ENCODE assay signal across 15 mouse cellular contexts in genomic region chr1:130764027-130764461, GRCm38 (mm10). TPM values are rescaled to one million over a fixed set of nuclear protein-coding genes. Genes with fewer than 3 reads are reported as not detected.
DNase-seq lines count a peak whose midpoint lies in the region; ATAC-seq lines count a peak whose summit lies in the region.
"Had no signal": no experiment of that assay in that cellular context is flagged by ENCODE, and none has a peak within 500 bp of the region (broad histone marks: within the 10 kb centered on the region; RNA-seq: fewer than 3 reads in every experiment).

No protein-coding gene starts in this region.

- ATAC-seq in liver, embryonic 12.5 days, result no peak
- ATAC-seq: hindbrain, embryonic 16.5 days had no signal

- H3K27ac ChIP-seq in liver, embryonic 12.5 days, result 0 out of 2 replicates have a peak overlapping the region, but pooled peaks have one; percentile 13
- H3K27ac ChIP-seq: embryonic facial prominence, embryonic 13.5 days; heart, embryonic 15.5 days; limb, embryonic 13.5 days had no signal

- H3K36me3 ChIP-seq in liver, embryonic 12.5 days, result no peaks in the 10 kb centered on the region
- H3K36me3 ChIP-seq: embryonic facial prominence, embryonic 13.5 days; heart, embryonic 15.5 days; limb, embryonic 13.5 days had no signal

- no peaks in the 10 kb centered on the region for H3K9me3 ChIP-seq in liver, embryonic 12.5 days (replicated peaks)
- H3K9me3 ChIP-seq: embryonic facial prominence, embryonic 13.5 days; heart, embryonic 15.5 days; limb, embryonic 13.5 days had no signal

- H3K4me1 ChIP-seq in liver, embryonic 12.5 days, result peaks cover 33% of the 10 kb centered on the region
- H3K4me1 ChIP-seq: embryonic facial prominence, embryonic 13.5 days; heart, embryonic 15.5 days; limb, embryonic 13.5 days had no signal

- H3K4me3 ChIP-seq in liver, embryonic 12.5 days, result no peak overlapping the region
- H3K4me3 ChIP-seq: embryonic facial prominence, embryonic 13.5 days; heart, embryonic 15.5 days; limb, embryonic 13.5 days had no signal

- no peaks in the 10 kb centered on the region for H3K27me3 ChIP-seq in liver, embryonic 12.5 days (replicated peaks)
- H3K27me3 ChIP-seq: embryonic facial prominence, embryonic 13.5 days; heart, embryonic 15.5 days; limb, embryonic 13.5 days had no signal

- WGBS in liver, embryonic 12.5 days (ENCODE audit: insufficient replicate concordance), result 72% methylated on average over 12 of the region's 12 CpGs

- peak; percentile 81 for DNase-seq in urinary bladder, postnatal 14 days (ENCODE audit: low spot score)
- no peak for DNase-seq in urinary bladder, postnatal 10 days (ENCODE audit: low spot score)
- peak; percentile 94 for DNase-seq in lung, postnatal 25 days (ENCODE audit: low spot score)
- DNase-seq in testis, postnatal 14 days (ENCODE audit: low spot score), result peak; percentile 78
- DNase-seq in cerebellum, adult 8-10 months, result no peak
- DNase-seq in c-Kit-positive CD71-positive TER-119-positive erythroid progenitor cells, embryonic 14.5 days (ENCODE audit: low spot score), result no peak
- DNase-seq in embryo, embryonic 9.5 days (ENCODE audit: extremely low spot score), result no peak
- DNase-seq: cerebellum, postnatal 10 days; gastrocnemius, postnatal 36 days; kidney, postnatal 14 days had no signal

- H3K9ac ChIP-seq in liver, embryonic 12.5 days, result no peak overlapping the region
- H3K9ac ChIP-seq: embryonic facial prominence, embryonic 13.5 days; heart, embryonic 15.5 days; limb, embryonic 13.5 days had no signal

- H3K4me2 ChIP-seq in liver, embryonic 12.5 days, result no peak overlapping the region
- H3K4me2 ChIP-seq: embryonic facial prominence, embryonic 13.5 days; heart, embryonic 15.5 days; limb, embryonic 13.5 days had no signal

RNA-seq across cellular contexts. Expression of gene AA986860, which starts 32.3 kb away (rescaled TPM):
- polyA plus RNA-seq in liver, embryonic 12.5 days (2016; fragmentation: Nextera tagmentation; extraction: Ambion mirVana), result 8.0 and 8.5 TPM in 2 replicates

RNA-seq across cellular contexts. Expression of gene Pfkfb2, which starts 35.0 kb away (rescaled TPM):
- polyA plus RNA-seq in liver, embryonic 12.5 days (2016; fragmentation: Nextera tagmentation; extraction: Ambion mirVana), result 7.1 and 9.0 TPM in 2 replicates

RNA-seq across cellular contexts. Expression of gene Fcamr, which starts 36.7 kb away (rescaled TPM):
- polyA plus RNA-seq in liver, embryonic 12.5 days (2016; fragmentation: Nextera tagmentation; extraction: Ambion mirVana), result not detected in 2 replicates
- polyA plus RNA-seq: embryonic facial prominence, embryonic 13.5 days; hindbrain, embryonic 16.5 days; limb, embryonic 13.5 days had no signal

RNA-seq across cellular contexts. Expression of gene Yod1, which starts 46.9 kb away (rescaled TPM):
- polyA plus RNA-seq in liver, embryonic 12.5 days (2016; fragmentation: Nextera tagmentation; extraction: Ambion mirVana), result 49.3 and 49.7 TPM in 2 replicates

RNA-seq across cellular contexts. Expression of gene Gm29427, which starts 48.4 kb away (rescaled TPM):
- polyA plus RNA-seq in liver, embryonic 12.5 days (2016; fragmentation: Nextera tagmentation; extraction: Ambion mirVana), result not detected in 2 replicates
- polyA plus RNA-seq: embryonic facial prominence, embryonic 13.5 days; heart, embryonic 15.5 days; hindbrain, embryonic 16.5 days; limb, embryonic 13.5 days had no signal

Comparison
In these comparisons a context has a peak if more than half of its experiments do, and no peak if none do; other contexts are left out.
1. DNase-seq: peak in urinary bladder, postnatal 14 days (single experiment), lung, postnatal 25 days (single experiment) and testis, postnatal 14 days (single experiment); none in urinary bladder, postnatal 10 days (single experiment), cerebellum, adult 8-10 months (single experiment), c-Kit-positive CD71-positive TER-119-positive erythroid progenitor cells, embryonic 14.5 days (single experiment) and embryo, embryonic 9.5 days (single experiment).